Mouse (Mus musculus) CH12.LX (cell line): ENCODE data around the gene Tlr9. TPM values are rescaled to one million over a fixed set of nuclear protein-coding genes. Genes with fewer than 3 reads are reported as not detected.

ENCODE experiments used
- DNase-seq: peaks from one replicate; pipeline ENCODE4 v3.0.0-alpha.2; 2013; ENCODE audit errors: extremely low read depth
- H3K27ac ChIP-seq: 2 replicates; pipeline ENCODE4 v1.5.1; 2012; ENCODE audit warnings: low read depth, mild to moderate bottlenecking, control low read depth, moderate library complexity; ENCODE audit not compliant: insufficient read depth
- H3K27me3 ChIP-seq: replicated peaks from 2 replicates; pipeline ENCODE3; 2012; ENCODE audit warnings: inconsistent platforms
- H3K36me3 ChIP-seq, 2 experiments: replicated peaks in 1 of 2; 2 replicates each; pipeline versions ENCODE3 to v1.6.1; 2012; ENCODE audit warnings: inconsistent platforms in 1 of 2, low read length in 1 of 2, mild to moderate bottlenecking in 1 of 2, mixed read lengths in 1 of 2, moderate library complexity in 1 of 2; ENCODE audit not compliant: control insufficient read depth in 1 of 2, insufficient read depth in 1 of 2
- H3K4me1 ChIP-seq, 2 experiments: 2 replicates each; pipeline ENCODE4 v1.6.1; 2012; ENCODE audit warnings: inconsistent platforms in 1 of 2, moderate library complexity in 1 of 2; ENCODE audit not compliant: insufficient read depth in 2 of 2, control insufficient read depth in 1 of 2
- H3K4me2 ChIP-seq: 2 replicates; pipeline ENCODE4 v1.6.1; 2012; ENCODE audit warnings: low read depth, mild to moderate bottlenecking, control low read depth; ENCODE audit not compliant: poor library complexity, insufficient read depth, severe bottlenecking
- H3K4me3 ChIP-seq, 3 experiments: fragments of 150-350 bp in 1 of 3; sonication (generic) in 1 of 3; replicated peaks in 1 of 3; 2 replicates each; pipeline versions ENCODE3 to v1.5.1; 2011 to 2012; ENCODE audit warnings: low read depth in 2 of 3, low read length in 2 of 3, mild to moderate bottlenecking in 2 of 3, moderate library complexity in 2 of 3, control low read depth in 1 of 3, improper control_type of control experiment in 1 of 3, inconsistent platforms in 1 of 3, mixed read lengths in 1 of 3; ENCODE audit not compliant: poor library complexity in 1 of 3
- H3K79me2 ChIP-seq: replicated peaks from 2 replicates; pipeline ENCODE4 v1.6.1; 2012; ENCODE audit warnings: mild to moderate bottlenecking, moderate library complexity; ENCODE audit not compliant: control insufficient read depth, poor library complexity, insufficient read depth, severe bottlenecking; ENCODE audit errors: extremely low read depth
- H3K9ac ChIP-seq: 2 replicates; pipeline ENCODE4 v1.6.1; 2012; ENCODE audit warnings: low read depth, mild to moderate bottlenecking, control low read depth, moderate library complexity; ENCODE audit not compliant: insufficient read depth
- H3K9me3 ChIP-seq: replicated peaks from 2 replicates; pipeline ENCODE3; 2012; ENCODE audit warnings: low read length, inconsistent platforms, mixed read lengths
- CHD1 ChIP-seq: IDR thresholded peaks from 2 replicates; pipeline ENCODE4 v1.6.1; 2012; ENCODE audit warnings: low read depth, low read length, improper control_type of control experiment, inconsistent platforms
- ELF1 ChIP-seq: IDR thresholded peaks from 2 replicates; pipeline ENCODE4 v1.6.1; 2014; ENCODE audit warnings: low read depth, mild to moderate bottlenecking, inconsistent platforms, low read length, improper control_type of control experiment
- HCFC1 ChIP-seq: IDR thresholded peaks from 2 replicates; pipeline ENCODE4 v1.6.1; 2012; ENCODE audit warnings: low read depth, mild to moderate bottlenecking, inconsistent platforms, low read length, improper control_type of control experiment
- IRF4 ChIP-seq: IDR thresholded peaks from 2 replicates; pipeline ENCODE4 v1.6.1; 2014; ENCODE audit warnings: low read depth, mild to moderate bottlenecking, inconsistent platforms, low read length, improper control_type of control experiment
- JUND ChIP-seq: conservative IDR thresholded peaks from 2 replicates; pipeline ENCODE4 v1.6.1; 2011; ENCODE audit warnings: low read depth, low read length, improper control_type of control experiment
- MAX ChIP-seq: IDR thresholded peaks from 2 replicates; pipeline ENCODE4 v1.6.1; 2011; ENCODE audit warnings: low read length, improper control_type of control experiment
- MXI1 ChIP-seq: IDR thresholded peaks from 2 replicates; pipeline ENCODE4 v1.6.1; 2011; ENCODE audit warnings: mild to moderate bottlenecking, low read depth, low read length, improper control_type of control experiment
- MYC ChIP-seq: IDR thresholded peaks from 2 replicates; pipeline ENCODE4 v1.6.1; 2011; ENCODE audit warnings: low read depth, mild to moderate bottlenecking, improper control_type of control experiment, low read length
- NELFE ChIP-seq: IDR thresholded peaks from 2 replicates; pipeline ENCODE4 v1.6.1; 2011; ENCODE audit warnings: low read depth, low read length, improper control_type of control experiment
- RCOR1 ChIP-seq: conservative IDR thresholded peaks from 2 replicates; pipeline ENCODE4 v1.6.1; 2012; ENCODE audit warnings: low read depth, mild to moderate bottlenecking, inconsistent platforms, low read length, improper control_type of control experiment
- SIN3A ChIP-seq: IDR thresholded peaks from 2 replicates; pipeline ENCODE4 v1.6.1; 2012; ENCODE audit warnings: low read length, improper control_type of control experiment, inconsistent platforms
- TBP ChIP-seq: conservative IDR thresholded peaks from 2 replicates; pipeline ENCODE4 v1.6.1; 2011; ENCODE audit warnings: low read depth, low read length, improper control_type of control experiment
- ZKSCAN1 ChIP-seq: IDR thresholded peaks from 2 replicates; pipeline ENCODE4 v1.6.1; 2012; ENCODE audit warnings: low read depth, inconsistent platforms, low read length, improper control_type of control experiment, borderline replicate concordance
- dilution Hi-C: fragments of 300-500 bp; cut with MboI; formaldehyde crosslinking; loops from 2 replicates; pipeline ENCODE4 v1.14.3; 2020; ENCODE audit warnings: low sequenced_read_pairs; ENCODE audit not compliant: extremely low pct_unique_long_range_greater_than_20kb, extremely low pct_ligation_motif_present
- in situ Hi-C: fragments of 300-500 bp; cut with MboI; formaldehyde crosslinking; loops from 3 replicates; pipeline ENCODE4 v1.14.3; 2019; ENCODE audit warnings: low sequenced_read_pairs, low pct_ligation_motif_present, low pct_unique_long_range_greater_than_20kb, mixed read lengths
- polyA plus RNA-seq: library from polyadenylated mRNA; unstranded; fragments of >175 nt; gene quantifications from 2 replicates; pipeline ENCODE4 v1.2.1, GENCODE M21; 2012; ENCODE audit warnings: low read depth; ENCODE audit not compliant: insufficient read length
- total RNA-seq, 2 experiments: library from RNA; depleted of rRNA; stranded (reverse); fragments of 300-350 nt in 1 of 2; fragments of >200 nt in 1 of 2; gene quantifications; 2 replicates each; pipeline ENCODE4 v1.2.3; 2012 to 2014

Tlr9 gene
- total and polyA plus RNA-seq, 3 experiments: 1.0 to 12.5 (median 1.4) TPM

GRCm38 (mm10) chr9:106242813-106243488 is 20.6 kb downstream of the Tlr9 start:
- dilution Hi-C loops: no loop called here
- peaks cover 0 to 15% of the 10 kb centered on the region in 2 experiments; a peak in 2 of 4 replicates for H3K4me1 ChIP-seq
- no peaks in the 10 kb centered on the region for H3K9me3 ChIP-seq
- H3K4me3 ChIP-seq: no peak overlapping the region
- H3K27me3 ChIP-seq: no peaks in the 10 kb centered on the region
- H3K36me3 ChIP-seq: peaks cover 50 to 68% of the 10 kb centered on the region in 2 experiments
- H3K27ac ChIP-seq: no peak overlapping the region
- no peak overlapping the region for H3K4me2 ChIP-seq
- H3K79me2 ChIP-seq: peaks cover 10% of the 10 kb centered on the region; the same call in 1 of the 2 replicates
- no peak overlapping the region for H3K9ac ChIP-seq
- in situ Hi-C loops: no loop called here
- no peak for DNase-seq
- TF ChIP-seq SIN3A: no peak
- TF ChIP-seq MAX: no peak
- no peak for TF ChIP-seq MYC
- no peak for TF ChIP-seq MXI1
- TF ChIP-seq ZKSCAN1: no peak
- TF ChIP-seq NELFE: no peak
- no peak for TF ChIP-seq HCFC1
- no peak for TF ChIP-seq JUND
- TF ChIP-seq TBP: no peak

- no peak for TF ChIP-seq SIN3A
- no peak for TF ChIP-seq IRF4
- no peak for TF ChIP-seq NELFE
- no peak for TF ChIP-seq TBP
- TF ChIP-seq RCOR1: no peak
- TF ChIP-seq ELF1: no peak
- TF ChIP-seq CHD1: no peak
- Histone ChIP-seq H3K79me2 (peaks cover 10% of the 10 kb centered on the region; the same call in 1 of the 2 replicates), H3K4me1 (peaks cover 2 to 24% of the 10 kb centered on the region in 2 experiments; a peak in 2 of 4 replicates), H3K9me3 (no peaks in the 10 kb centered on the region), H3K9ac (no peak overlapping the region), H3K4me2 (no peak overlapping the region), H3K4me3 (no peak overlapping the region), H3K36me3 (peaks cover 4 to 17% of the 10 kb centered on the region in 2 experiments), H3K27me3 (no peaks in the 10 kb centered on the region), H3K27ac (no peak overlapping the region)
- in situ Hi-C loops: no loop called here
- dilution Hi-C loops: no loop called here
- no peak for DNase-seq
Observed at GRCm38 (mm10) chr9:106249550-106249949, 27.2 kb downstream of the Tlr9 start.
